Mouse (Mus musculus) gonadal fat pad, adult 2 months (tissue): ENCODE results near the gene Tmem26. TPM values are rescaled to one million over a fixed set of nuclear protein-coding genes. Genes with fewer than 3 reads are reported as not detected.

Experiments used
- DNase-seq: peaks from one replicate; pipeline ENCODE4 v3.0.0-alpha.2; 2012; ENCODE audit warnings: low read depth
- polyA plus RNA-seq: library from polyadenylated mRNA; depleted of rRNA; stranded (reverse); fragments of >200 nt; gene quantifications from 2 replicates; pipeline ENCODE4 v1.2.3, GENCODE M21; 2012; rRNA removed

Tmem26 gene
- polyA plus RNA-seq, 1 experiment: 0.54 TPM

- no peak for DNase-seq
Measured at GRCm38 (mm10) chr10:68750921-68751320, 27.5 kb downstream of the Tmem26 start.

GRCm38 (mm10) chr10:68759238-68759637 lies 35.8 kb downstream of the Tmem26 start:
- DNase-seq: no peak

GRCm38 (mm10) chr10:68759789-68760188 lies 36.3 kb downstream of the Tmem26 start:
- DNase-seq: no peak

DNA sequence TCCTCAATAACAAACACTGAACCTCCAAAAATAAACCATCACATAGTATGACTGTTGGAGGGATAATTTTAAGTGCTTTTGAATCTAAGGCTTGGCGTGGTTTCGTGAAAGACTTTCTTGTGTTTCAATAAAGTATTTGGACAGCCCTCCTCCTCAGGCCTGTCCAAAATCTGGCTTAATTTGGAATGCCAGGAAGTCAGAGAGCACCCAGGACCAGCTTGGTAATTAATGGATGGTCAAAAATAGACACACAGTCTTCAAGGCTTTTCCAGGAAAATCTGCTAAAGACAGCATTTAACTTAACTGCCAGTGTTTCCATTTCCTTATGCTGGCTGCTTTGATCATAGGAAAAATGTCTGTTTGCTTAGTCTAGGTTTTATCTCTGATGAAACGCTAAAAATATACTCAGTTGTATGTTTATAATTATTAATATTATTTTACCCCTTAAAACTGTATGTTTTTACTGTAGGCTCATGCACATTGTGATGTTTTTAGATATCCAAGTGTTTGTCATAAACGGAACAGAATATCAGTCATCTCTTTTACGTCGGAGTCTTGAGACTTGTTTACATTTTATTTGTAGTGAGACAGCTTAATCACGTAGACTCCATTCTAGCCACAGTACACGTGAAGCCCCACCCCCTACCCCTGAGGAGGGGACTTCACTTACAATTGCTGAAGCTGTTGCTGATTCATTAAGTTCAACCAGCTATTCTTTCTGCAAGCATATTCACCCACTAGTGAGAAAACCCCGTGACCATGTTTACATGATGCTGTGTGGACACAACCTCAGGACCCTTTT lies 57.8 kb downstream of the Tmem26 start:
- DNase-seq: no peak

GRCm38 (mm10) chr10:68782724-68783123 lies 59.3 kb downstream of the Tmem26 start:
- no peak for DNase-seq

DNA sequence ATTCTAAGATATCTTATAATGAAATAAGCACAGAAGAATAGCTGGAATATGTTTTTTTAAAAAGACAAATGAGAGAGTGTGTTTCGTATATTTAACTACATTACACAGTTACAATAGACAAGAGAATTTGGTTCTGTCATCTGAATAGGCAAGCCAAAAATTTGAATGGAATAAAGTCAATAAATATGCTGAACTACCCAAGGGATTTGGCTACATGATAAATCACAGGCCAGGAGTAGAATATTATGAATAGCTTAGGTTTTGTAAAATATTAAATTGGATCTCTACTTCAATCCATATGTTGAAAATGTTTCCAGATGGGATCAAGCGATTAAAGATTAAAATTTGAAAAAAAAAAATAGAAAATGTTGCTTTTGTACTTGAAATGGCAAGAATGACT lies 60.4 kb downstream of the Tmem26 start:
- DNase-seq: no peak

- no peak for DNase-seq
Measured at GRCm38 (mm10) chr10:68784463-68784862, 61.0 kb downstream of the Tmem26 start.

- DNase-seq: no peak
Measured at GRCm38 (mm10) chr10:68795466-68795865, 72.0 kb downstream of the Tmem26 start.

- no peak for DNase-seq
Measured at GRCm38 (mm10) chr10:68799883-68800282, 76.4 kb downstream of the Tmem26 start.

- DNase-seq: no peak
Measured at GRCm38 (mm10) chr10:68800339-68800738, 76.9 kb downstream of the Tmem26 start.

- DNase-seq: no peak
Measured at GRCm38 (mm10) chr10:68806328-68806727, 82.9 kb downstream of the Tmem26 start.

GRCm38 (mm10) chr10:68810958-68811357 lies 87.5 kb downstream of the Tmem26 start:
- DNase-seq: no peak

DNA sequence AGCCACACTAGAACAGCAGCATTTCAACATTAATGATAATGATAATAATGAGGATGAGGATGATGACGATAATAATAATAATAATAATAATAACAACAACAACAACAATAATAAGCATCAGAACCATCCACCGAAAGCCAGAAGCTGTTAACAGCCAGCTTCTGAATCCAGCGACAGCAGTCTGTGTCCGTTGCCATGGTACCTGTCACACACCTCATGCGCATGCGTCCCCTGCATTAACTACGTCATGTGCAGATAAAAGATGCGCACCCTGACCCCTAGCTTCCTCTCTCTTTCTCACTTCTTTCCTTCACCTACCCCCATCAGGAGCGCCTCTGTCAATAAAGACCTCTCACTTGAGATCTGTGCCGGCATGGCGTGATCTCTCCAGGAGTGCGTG lies 89.3 kb downstream of the Tmem26 start:
- no peak for DNase-seq

DNA sequence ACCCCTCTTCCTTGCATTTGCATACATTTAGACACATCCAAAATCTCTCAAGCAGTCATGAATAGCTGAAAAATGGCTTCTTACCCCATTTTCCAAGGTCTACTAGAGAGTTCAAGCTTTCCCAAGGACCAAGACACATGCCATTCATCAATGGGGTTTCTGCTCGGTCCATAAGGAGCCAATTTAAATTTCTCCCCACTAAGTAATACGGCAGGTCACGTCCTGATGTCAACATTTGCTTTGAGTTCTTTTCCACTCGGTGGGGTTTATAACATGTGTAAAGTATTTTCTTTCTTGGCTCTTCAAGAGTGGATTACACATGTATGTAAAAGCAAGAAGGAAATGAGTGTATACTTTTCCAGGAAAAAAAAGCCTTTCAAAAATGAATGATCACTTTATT lies 93.8 kb downstream of the Tmem26 start:
- no peak for DNase-seq

DNA sequence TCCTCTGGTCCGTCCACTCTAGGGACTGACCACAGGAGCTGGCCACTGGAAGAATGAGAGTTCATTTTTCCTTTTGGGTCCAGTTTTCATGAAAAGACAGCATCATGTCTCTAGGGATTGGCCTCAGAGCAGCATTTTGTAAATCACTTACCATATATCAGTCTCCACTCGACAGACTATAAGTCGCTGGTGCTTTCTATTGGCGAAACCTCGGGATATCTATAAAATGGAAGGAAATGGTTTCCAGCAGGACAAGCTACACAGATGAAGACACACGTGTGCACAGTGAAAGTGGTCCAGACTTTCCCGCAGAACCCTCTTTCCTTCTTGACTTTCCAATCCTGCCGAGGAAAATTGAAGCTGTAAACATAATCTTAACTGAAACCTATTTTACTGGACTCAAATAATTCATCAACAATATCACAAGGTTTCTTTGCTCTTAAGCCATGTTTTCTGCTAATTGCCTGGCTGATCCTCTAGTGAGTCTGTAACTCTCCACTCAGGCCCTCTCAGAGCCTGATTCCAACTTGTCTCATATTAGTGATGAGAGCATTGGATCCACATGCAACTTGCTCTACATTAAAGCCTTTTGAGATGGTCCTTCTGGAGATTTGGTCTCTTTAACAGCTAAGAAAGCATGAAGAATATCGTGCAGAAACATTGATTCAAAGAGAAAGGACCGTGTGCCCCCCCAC lies 94.8 kb downstream of the Tmem26 start:
- DNase-seq: no peak

DNA sequence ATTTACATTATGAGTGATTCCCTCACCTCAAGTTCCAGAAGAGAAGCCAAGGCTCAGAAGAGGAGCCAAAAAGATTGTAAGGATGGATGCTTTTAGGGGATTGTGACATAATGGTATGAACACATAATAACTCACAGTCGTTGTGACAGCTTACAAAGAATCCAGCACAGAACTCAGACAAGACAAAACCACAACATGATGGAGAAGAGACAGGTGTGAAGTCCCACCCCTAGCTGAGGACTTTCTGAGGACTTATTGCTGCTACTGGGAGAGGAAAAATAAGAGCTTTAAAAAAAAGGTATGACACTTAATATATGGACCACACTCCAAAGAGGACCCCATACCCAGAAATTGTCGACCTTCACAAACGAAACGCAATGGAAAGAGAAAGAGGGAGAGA lies 101.1 kb downstream of the Tmem26 start:
- no peak for DNase-seq

Other genes with a start within 250 kb of the Tmem26 start
- 1.2 and 2.0 TPM in 2 replicates for gene Cabcoco1, start 181.8 kb upstream of the Tmem26 start, polyA plus RNA-seq